Mouse (Mus musculus) E14TG2a.4 (cell line): Measurements from ENCODE around the gene Ddx58.

ENCODE experiments used
- CTCF ChIP-seq: conservative IDR thresholded peaks from 2 replicates; pipeline ENCODE4 v1.5.1; 2014; ENCODE audit warnings: low read length
- POU5F1 ChIP-seq: IDR thresholded peaks from 2 replicates; pipeline ENCODE4 v1.6.1; 2014; ENCODE audit warnings: low read length, borderline replicate concordance

DNA sequence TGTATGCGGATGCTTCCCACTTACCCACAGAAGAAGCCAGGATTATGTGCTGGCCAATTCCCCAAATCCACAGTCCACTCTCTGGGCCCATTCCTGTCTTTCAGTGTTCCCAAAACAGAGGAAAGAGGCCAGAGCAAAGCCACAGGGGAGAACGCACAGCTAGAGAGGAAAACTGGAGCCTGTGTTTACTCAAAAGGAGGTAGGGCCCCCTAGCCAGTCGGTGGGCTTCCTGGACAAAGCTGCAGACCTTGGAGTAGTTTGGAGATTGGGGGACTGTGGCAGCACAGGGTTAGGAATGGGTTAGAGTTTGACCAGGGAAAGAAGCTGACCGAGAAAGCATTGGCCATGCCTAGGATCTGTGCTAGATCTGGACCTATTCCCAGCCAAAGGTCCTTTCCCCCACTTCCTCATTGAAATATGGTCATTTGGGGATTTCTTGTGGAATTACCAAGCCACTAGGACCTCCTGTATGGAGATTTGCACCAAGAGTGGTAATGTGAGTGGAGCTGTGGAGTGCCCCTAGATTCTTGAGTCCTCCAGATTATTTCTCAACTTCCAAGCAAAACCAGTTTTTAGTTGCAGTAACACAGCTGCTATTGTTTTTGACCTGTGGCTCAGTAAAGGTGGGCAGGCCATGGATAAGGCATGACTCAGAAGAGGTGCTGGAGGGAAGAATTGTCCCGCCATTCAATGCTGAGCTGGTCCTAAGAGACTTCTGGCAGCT is 82.0 kb downstream of the Ddx58 start:
- TF ChIP-seq CTCF (no peak), POU5F1 (no peak)
